Mouse (Mus musculus) kidney, adult 2 months (tissue): ENCODE results near the gene Creb3l2. TPM values are rescaled to one million over a fixed set of nuclear protein-coding genes. Genes with fewer than 3 reads are reported as not detected.

ENCODE experiments used
- DNase-seq: peaks from one replicate; pipeline ENCODE4 v3.0.0; 2021
- H3K27ac ChIP-seq: fragments of 200-500 bp; 2 replicates; pipeline ENCODE4 v1.5.1; 2012; ENCODE audit warnings: low read depth, low read length, control low read depth, inconsistent platforms; ENCODE audit not compliant: insufficient read depth
- H3K27me3 ChIP-seq: fragments of 200-500 bp; replicated peaks from 2 replicates; pipeline ENCODE4 v1.6.1; 2012; ENCODE audit warnings: mild to moderate bottlenecking, moderate library complexity, low read length, inconsistent platforms; ENCODE audit not compliant: control insufficient read depth, insufficient read depth
- H3K36me3 ChIP-seq: fragments of 200-500 bp; 2 replicates; pipeline ENCODE4 v1.6.1; 2012; ENCODE audit warnings: mild to moderate bottlenecking, moderate library complexity, low read length, inconsistent platforms; ENCODE audit not compliant: control insufficient read depth, insufficient read depth
- H3K4me1 ChIP-seq: fragments of 200-500 bp; 2 replicates; pipeline ENCODE4 v1.6.1; 2011; ENCODE audit warnings: low read length; ENCODE audit not compliant: control insufficient read depth, insufficient read depth
- H3K4me3 ChIP-seq: fragments of 200-500 bp; 2 replicates; pipeline ENCODE4 v1.5.1; 2011; ENCODE audit warnings: mild to moderate bottlenecking, low read depth, low read length, control low read depth; ENCODE audit not compliant: insufficient read depth
- CTCF ChIP-seq: fragments of 200-500 bp; conservative IDR thresholded peaks from 2 replicates; pipeline ENCODE4 v1.5.1; 2011; ENCODE audit warnings: low read depth, mild to moderate bottlenecking, control low read depth, low read length, moderate library complexity, mixed read lengths; ENCODE audit not compliant: insufficient read depth, insufficient read length
- POLR2A ChIP-seq: fragments of 200-500 bp; IDR thresholded peaks from one replicate; pipeline ENCODE4 v1.6.1; 2011; ENCODE audit warnings: low read depth, low read length, control low read depth
- WGBS: fragments of 180-500 bp; shearing (Covaris S2); methylation state at CpG from one replicate; pipeline ENCODE4 v1.1.7; 2018; 5-methylcytosine and 5-hydroxymethylcytosine counted together
- polyA plus RNA-seq: library from polyadenylated mRNA; depleted of rRNA; stranded (reverse); fragments of >200 nt; gene quantifications from 2 replicates; pipeline ENCODE4 v1.2.3, GENCODE M21; 2012

The Creb3l2 gene
- polyA plus RNA-seq, 1 experiment: 25.0 TPM

GRCm38 (mm10) chr6:37327519-37327918 is 114.4 kb downstream of the Creb3l2 start:
- no peak for DNase-seq
- TF ChIP-seq CTCF (no peak), POLR2A (no peak)
- 63% methylated on average over 6 of the region's 6 CpGs for WGBS
- Histone ChIP-seq H3K27me3 (no peaks in the 10 kb centered on the region), H3K4me1 (peaks cover 6% of the 10 kb centered on the region; the same call in 1 of the 2 replicates), H3K27ac (0 out of 2 replicates have a peak overlapping the region, but pooled peaks have one; percentile 9), H3K4me3 (no peak overlapping the region), H3K36me3 (peaks cover 2% of the 10 kb centered on the region; the same call in 1 of the 2 replicates)

DNA sequence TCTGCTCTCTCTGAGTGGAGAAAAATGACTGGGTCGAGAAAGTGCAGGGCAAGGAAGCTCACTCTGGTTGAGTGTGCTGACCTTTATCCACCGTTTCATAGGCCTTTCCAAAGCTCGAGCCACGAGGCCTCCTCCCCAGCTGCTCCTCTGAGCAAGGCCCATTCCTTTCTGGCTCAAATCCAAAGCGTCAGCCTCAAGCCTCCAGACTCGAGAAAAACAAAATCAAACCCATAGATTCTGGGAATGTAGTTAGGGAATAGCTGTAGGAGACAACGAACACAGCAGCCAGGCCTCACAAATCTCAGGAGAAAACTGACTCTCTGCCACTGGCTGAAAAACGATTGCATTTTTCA is 115.4 kb downstream of the Creb3l2 start:
- H3K27ac ChIP-seq: 0 out of 2 replicates have a peak overlapping the region, but pooled peaks have one; percentile 9
- WGBS: 12% methylated on average over 8 of the region's 8 CpGs
- H3K36me3 ChIP-seq: no peaks in the 10 kb centered on the region
- DNase-seq: peak; percentile 79
- TF ChIP-seq CTCF (no peak), POLR2A (no peak)
- H3K4me3 ChIP-seq: no peak overlapping the region
- H3K27me3 ChIP-seq: no peaks in the 10 kb centered on the region
- peaks cover 6% of the 10 kb centered on the region; the same call in 1 of the 2 replicates for H3K4me1 ChIP-seq

- Histone ChIP-seq H3K36me3 (no peaks in the 10 kb centered on the region), H3K4me3 (no peak overlapping the region), H3K27me3 (no peaks in the 10 kb centered on the region), H3K27ac (0 out of 2 replicates have a peak overlapping the region, but pooled peaks have one; percentile 9), H3K4me1 (peaks cover 6% of the 10 kb centered on the region; the same call in 1 of the 2 replicates)
- 88% methylated on average over 9 of the region's 9 CpGs for WGBS
- DNase-seq: no peak
- TF ChIP-seq POLR2A (no peak), CTCF (no peak)
Measured at GRCm38 (mm10) chr6:37325906-37326602, 115.9 kb downstream of the Creb3l2 start.

- Histone ChIP-seq H3K36me3 (no peaks in the 10 kb centered on the region), H3K4me3 (no peak overlapping the region), H3K27me3 (no peaks in the 10 kb centered on the region), H3K27ac (no peak overlapping the region), H3K4me1 (peaks cover 6% of the 10 kb centered on the region; the same call in 1 of the 2 replicates)
- DNase-seq: no peak
- WGBS: 74% methylated on average over 3 of the region's 3 CpGs
- no peak for TF ChIP-seq POLR2A
- no peak for TF ChIP-seq CTCF
Measured at GRCm38 (mm10) chr6:37325076-37325475, 116.9 kb downstream of the Creb3l2 start.

DNA sequence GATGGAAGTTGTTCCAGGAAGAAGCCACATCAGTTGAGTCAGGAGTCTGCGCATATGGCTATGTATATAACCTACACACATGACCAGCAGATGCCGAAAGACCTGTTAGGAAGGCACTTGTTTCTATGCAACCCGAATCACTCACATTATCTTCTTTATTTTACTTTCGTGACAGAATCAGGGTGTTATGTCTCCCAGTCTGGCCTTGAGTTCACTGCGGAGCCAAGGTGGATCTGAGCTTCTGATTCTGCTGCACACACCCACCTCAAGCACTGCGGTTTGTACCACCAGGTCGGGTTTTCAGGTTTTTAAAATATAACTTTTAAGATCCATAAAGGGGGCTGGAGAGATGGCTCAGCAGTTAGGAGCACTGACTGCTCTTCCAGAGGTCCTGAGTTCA is 119.3 kb downstream of the Creb3l2 start:
- 93% methylated on average over 7 of the region's 7 CpGs for WGBS
- TF ChIP-seq CTCF (no peak), POLR2A (no peak)
- Histone ChIP-seq H3K4me1 (peaks cover 6% of the 10 kb centered on the region; the same call in 1 of the 2 replicates), H3K27ac (no peak overlapping the region), H3K36me3 (no peaks in the 10 kb centered on the region), H3K27me3 (no peaks in the 10 kb centered on the region), H3K4me3 (no peak overlapping the region)
- DNase-seq: no peak

DNA sequence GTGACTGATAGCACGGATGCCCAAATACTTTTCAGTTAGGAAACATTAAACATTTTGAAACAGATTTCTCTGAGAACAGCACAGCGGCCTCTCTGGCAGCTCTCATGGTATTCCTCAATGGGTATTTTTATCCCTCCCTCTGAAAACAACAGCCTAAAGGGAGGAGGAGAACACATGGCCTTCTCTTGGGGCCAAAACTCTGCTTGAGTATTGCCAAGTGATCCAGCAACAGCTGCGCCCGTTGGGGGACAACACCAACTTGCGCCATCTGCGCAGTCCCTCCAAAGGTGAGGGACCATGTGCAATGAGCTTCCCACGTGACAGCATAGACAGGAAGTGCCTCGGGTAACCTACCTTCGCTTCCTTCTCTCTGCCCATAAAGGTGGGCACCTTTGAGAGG is 119.9 kb downstream of the Creb3l2 start:
- peaks cover 6% of the 10 kb centered on the region; the same call in 1 of the 2 replicates for H3K4me1 ChIP-seq
- 95% methylated on average over 9 of the region's 9 CpGs for WGBS
- H3K27me3 ChIP-seq: no peaks in the 10 kb centered on the region
- H3K27ac ChIP-seq: no peak overlapping the region
- H3K36me3 ChIP-seq: no peaks in the 10 kb centered on the region
- no peak for DNase-seq
- TF ChIP-seq POLR2A (no peak), CTCF (no peak)
- H3K4me3 ChIP-seq: no peak overlapping the region

- Histone ChIP-seq H3K36me3 (no peaks in the 10 kb centered on the region), H3K27ac (no peak overlapping the region), H3K4me3 (no peak overlapping the region), H3K4me1 (no peaks in the 10 kb centered on the region), H3K27me3 (no peaks in the 10 kb centered on the region)
- TF ChIP-seq CTCF: no peak
- no peak for TF ChIP-seq POLR2A
- DNase-seq: no peak
- WGBS: 64% methylated on average over 5 of the region's 5 CpGs
Measured at GRCm38 (mm10) chr6:37317904-37318303, 124.0 kb downstream of the Creb3l2 start.
